Mouse (Mus musculus) kidney, postnatal 0 days (tissue): ENCODE measurements around the gene Tex19.1. TPM values are rescaled to one million over a fixed set of nuclear protein-coding genes. Genes with fewer than 3 reads are reported as not detected.

Experiments
- ATAC-seq: fragments of 200-750 bp; cut with Nextera tagmentation; replicated peaks from 2 replicates; pipeline ENCODE4 v1.8.0; 2017; ENCODE audit warnings: low read depth, moderate number of reproducible peaks, moderate TSS enrichment, moderate library complexity; ENCODE audit not compliant: low FRiP score
- DNase-seq: peaks from one replicate; pipeline ENCODE4 v3.0.0-alpha.2; 2016; ENCODE audit warnings: low spot score
- H3K27ac ChIP-seq: fragments of 300-500 bp; sonication (generic); 2 replicates; pipeline ENCODE4 v1.5.1; 2014; ENCODE audit warnings: mild to moderate bottlenecking
- H3K27me3 ChIP-seq: fragments of 300-500 bp; sonication (generic); 2 replicates; pipeline ENCODE4 v1.6.1; 2014; ENCODE audit warnings: low read length, mixed read lengths; ENCODE audit not compliant: insufficient read depth
- H3K36me3 ChIP-seq: fragments of 300-500 bp; sonication (generic); 2 replicates; pipeline ENCODE4 v1.6.1; 2014; ENCODE audit warnings: low read length, mixed read lengths; ENCODE audit not compliant: insufficient read depth
- H3K4me1 ChIP-seq: fragments of 300-500 bp; sonication (generic); replicated peaks from 2 replicates; pipeline ENCODE4 v1.6.1; 2014; ENCODE audit warnings: antibody characterized with exemption, low read length, mixed read lengths; ENCODE audit not compliant: insufficient read depth
- H3K4me2 ChIP-seq: fragments of 300-500 bp; sonication (generic); 2 replicates; pipeline ENCODE4 v1.6.1; 2014; ENCODE audit warnings: mild to moderate bottlenecking, low read length, moderate library complexity, mixed read lengths
- H3K4me3 ChIP-seq: fragments of 300-500 bp; sonication (generic); replicated peaks from 2 replicates; pipeline ENCODE4 v1.5.1; 2014; ENCODE audit warnings: low read depth, low read length
- H3K9ac ChIP-seq: fragments of 300-500 bp; sonication (generic); 2 replicates; pipeline ENCODE4 v1.6.1; 2014; ENCODE audit warnings: low read depth, low read length
- H3K9me3 ChIP-seq: fragments of 300-500 bp; sonication (generic); replicated peaks from 2 replicates; pipeline ENCODE4 v1.6.1; 2016; ENCODE audit warnings: low read length, inconsistent platforms, mixed read lengths
- CTCF ChIP-seq: IDR thresholded peaks from 2 replicates; pipeline ENCODE4 v1.5.1; 2016; ENCODE audit warnings: antibody characterized with exemption, low read depth, mild to moderate bottlenecking, moderate library complexity
- WGBS: fragments of 180-500 bp; shearing (Covaris S2); extraction: QIAGEN DNeasy Blood & Tissue Kit; methylation state at CpG from one replicate; pipeline ENCODE4 v1.1.7; 2014; 5-methylcytosine and 5-hydroxymethylcytosine counted together
- polyA plus RNA-seq: library from polyadenylated mRNA; unstranded; fragments of >200 nt; fragmentation: Nextera tagmentation; extraction: Ambion mirVana; gene quantifications from 2 replicates; pipeline ENCODE4 v1.2.1, GENCODE M21; 2015

The Tex19.1 gene
- polyA plus RNA-seq, 1 experiment from 2014 or later = not detected

DNA sequence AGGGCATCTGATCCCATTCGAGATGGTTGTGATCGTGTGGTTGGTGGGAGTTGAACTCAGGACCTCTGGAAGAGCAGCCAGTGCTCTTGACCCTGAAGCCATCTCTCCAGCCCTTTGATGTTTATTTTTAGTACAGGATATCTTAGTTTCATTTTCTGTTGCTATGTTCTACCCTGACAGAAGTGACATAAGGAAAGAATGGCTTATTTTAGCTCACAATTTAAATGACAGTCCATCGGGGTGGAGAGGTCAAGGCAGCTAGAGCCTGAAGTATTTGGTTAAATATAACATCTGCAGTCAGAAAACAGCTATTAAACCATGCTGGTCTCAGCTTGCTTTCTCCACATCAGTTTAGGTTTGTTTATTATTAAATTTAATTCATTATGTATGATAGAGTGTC lies 24.8 kb upstream of the Tex19.1 start:
- H3K4me2 ChIP-seq = no peak overlapping the region
- no peak overlapping the region for H3K9ac ChIP-seq
- no peak for ATAC-seq
- TF ChIP-seq CTCF = no peak
- no peak overlapping the region for H3K27ac ChIP-seq
- no peaks in the 10 kb centered on the region for H3K27me3 ChIP-seq
- H3K4me1 ChIP-seq = no peaks in the 10 kb centered on the region
- WGBS = 51% methylated on average over 3 of the region's 3 CpGs
- DNase-seq = peak; percentile 55
- no peaks in the 10 kb centered on the region for H3K36me3 ChIP-seq
- H3K4me3 ChIP-seq = no peak overlapping the region
- no peaks in the 10 kb centered on the region for H3K9me3 ChIP-seq

DNA sequence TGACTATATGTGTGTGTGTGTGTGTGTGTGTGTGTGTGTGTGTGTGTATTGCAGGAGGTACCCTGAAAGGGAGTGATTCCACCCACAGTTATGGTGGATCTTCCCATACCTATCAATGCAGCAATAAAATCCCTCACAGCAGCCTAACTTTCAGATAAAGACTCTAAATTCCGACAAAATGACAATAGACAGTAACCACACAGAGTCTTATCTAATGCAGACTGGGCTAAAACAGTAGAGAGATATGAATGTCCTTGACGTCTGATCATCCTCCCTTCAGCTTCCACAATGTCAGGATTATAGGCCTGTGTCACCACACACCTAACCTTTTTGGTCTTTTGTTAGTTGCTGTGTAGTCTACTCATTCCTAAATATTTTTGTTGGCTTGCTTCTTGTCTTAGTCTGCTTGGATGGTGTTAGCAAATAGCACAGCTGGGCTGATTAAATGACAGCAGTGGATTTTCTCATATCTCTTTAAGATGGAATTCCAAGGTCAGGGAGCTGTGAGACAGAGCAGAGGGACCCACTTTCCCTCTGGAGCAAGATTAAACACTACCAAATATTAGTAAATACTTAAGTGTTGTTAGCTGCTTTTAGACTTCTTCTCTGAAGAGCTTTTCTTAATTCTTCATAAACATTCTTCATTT lies 23.8 kb upstream of the Tex19.1 start:
- H3K36me3 ChIP-seq = no peaks in the 10 kb centered on the region
- TF ChIP-seq CTCF = no peak
- DNase-seq (peak; percentile 53), ATAC-seq (no peak)
- no peaks in the 10 kb centered on the region for H3K27me3 ChIP-seq
- no peaks in the 10 kb centered on the region for H3K9me3 ChIP-seq
- H3K9ac ChIP-seq = no peak overlapping the region
- no peak overlapping the region for H3K4me3 ChIP-seq
- no peaks in the 10 kb centered on the region for H3K4me1 ChIP-seq
- H3K27ac ChIP-seq = no peak overlapping the region
- H3K4me2 ChIP-seq = no peak overlapping the region
- WGBS = 56% methylated on average over 2 of the region's 2 CpGs

DNA sequence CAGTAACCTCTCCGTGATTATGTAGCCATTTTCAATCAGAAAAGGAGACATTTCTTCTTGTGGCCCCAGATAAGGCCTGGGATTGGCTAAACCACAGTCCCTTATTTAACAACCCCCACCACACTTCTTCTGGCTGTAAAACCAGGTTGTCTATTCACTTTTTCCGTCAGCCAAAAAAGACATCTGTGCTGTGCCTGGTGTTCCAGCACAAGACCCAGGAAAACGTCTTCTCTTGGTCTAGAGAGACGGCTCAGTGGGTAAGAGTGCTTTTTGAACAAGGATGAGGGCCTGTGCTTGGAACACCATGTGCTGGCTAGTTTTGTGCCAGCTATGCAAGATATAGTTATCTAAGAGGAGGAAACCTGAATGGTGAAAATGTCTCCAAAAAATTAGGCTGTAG lies 22.5 kb upstream of the Tex19.1 start:
- TF ChIP-seq CTCF = no peak
- no peak overlapping the region for H3K4me2 ChIP-seq
- H3K4me1 ChIP-seq = no peaks in the 10 kb centered on the region
- no peaks in the 10 kb centered on the region for H3K27me3 ChIP-seq
- H3K36me3 ChIP-seq = no peaks in the 10 kb centered on the region
- no peaks in the 10 kb centered on the region for H3K9me3 ChIP-seq
- WGBS = 87% methylated on average over 4 of the region's 4 CpGs
- no peak overlapping the region for H3K9ac ChIP-seq
- no peak for DNase-seq
- no peak overlapping the region for H3K4me3 ChIP-seq
- H3K27ac ChIP-seq = no peak overlapping the region
- no peak for ATAC-seq

DNA sequence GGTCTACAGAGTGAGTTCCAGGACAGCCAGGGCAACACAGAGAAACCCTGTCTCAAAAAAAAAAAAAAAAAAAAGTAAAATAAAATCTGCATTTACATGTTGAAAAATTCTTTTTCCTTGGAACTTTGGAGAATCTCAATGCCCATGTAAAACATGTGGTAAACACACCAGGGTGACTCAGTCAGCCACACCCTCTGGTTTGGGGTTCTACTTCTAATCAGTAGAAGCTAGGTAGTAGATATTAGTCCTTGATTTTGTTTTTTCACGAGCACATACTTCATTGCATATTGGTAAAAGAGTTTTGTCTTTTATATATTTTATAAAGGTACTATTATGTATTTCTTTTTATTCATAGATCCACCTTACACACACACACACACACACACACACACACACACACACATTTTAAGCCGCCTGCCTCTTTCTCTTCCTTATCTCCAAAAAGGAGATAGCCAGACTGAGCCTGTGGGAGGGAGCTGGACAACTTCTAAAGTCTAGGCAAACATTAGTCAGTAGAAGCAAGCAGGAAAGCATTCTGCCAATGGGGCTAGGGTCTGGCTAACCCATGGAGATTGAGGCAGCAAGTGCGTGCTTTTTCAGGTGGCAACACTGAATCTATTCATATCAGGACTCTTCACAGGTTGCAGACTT lies 20.3 kb upstream of the Tex19.1 start:
- DNase-seq (no peak), ATAC-seq (no peak)
- Histone ChIP-seq H3K4me2 (no peak overlapping the region), H3K9me3 (no peaks in the 10 kb centered on the region), H3K27ac (no peak overlapping the region), H3K4me3 (no peak overlapping the region), H3K36me3 (no peaks in the 10 kb centered on the region), H3K27me3 (no peaks in the 10 kb centered on the region), H3K4me1 (no peaks in the 10 kb centered on the region), H3K9ac (no peak overlapping the region)
- 91% methylated on average over 3 of the region's 3 CpGs for WGBS
- no peak for TF ChIP-seq CTCF

DNA sequence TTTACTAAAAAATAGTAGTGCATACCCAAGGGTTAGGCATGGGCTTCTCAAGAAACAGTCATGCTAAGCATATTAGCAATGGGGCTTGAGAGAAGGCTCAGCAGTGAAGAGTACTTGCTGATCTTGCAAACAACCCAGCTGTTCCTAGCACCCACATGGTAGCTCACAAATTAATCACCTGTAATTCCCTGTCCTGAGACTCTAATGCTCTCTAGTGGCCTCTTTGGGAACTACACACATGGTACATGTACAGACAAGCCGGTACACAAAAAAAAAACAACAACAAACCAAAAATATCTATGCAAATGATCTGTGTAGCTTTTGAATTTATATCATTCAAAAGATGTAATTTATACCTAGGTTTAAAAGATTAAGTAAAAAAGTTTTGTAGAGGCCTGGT lies 19.5 kb upstream of the Tex19.1 start:
- 73% methylated on average over 1 of the region's 1 CpGs for WGBS
- peak; percentile 54 for TF ChIP-seq CTCF
- no peak for DNase-seq

DNA sequence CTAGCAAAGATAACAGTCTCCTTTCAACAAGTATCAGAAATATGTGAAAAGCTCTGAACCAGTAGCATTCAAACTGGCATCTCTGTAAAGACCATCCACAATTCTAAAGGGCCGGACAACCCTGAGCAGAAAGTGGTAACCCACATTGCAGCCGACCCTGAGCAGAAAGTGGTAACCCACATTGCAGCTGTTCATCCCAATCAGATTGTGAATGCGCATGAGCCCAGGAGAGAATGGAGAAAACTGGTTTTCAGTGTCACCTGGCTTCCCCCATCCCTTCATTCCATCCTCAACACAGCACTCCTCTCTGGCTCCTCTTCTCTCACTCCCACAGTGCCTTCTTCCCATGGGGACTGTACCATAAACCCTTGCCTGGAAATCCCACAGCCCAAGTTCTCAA lies 18.5 kb upstream of the Tex19.1 start:
- WGBS = 94% methylated on average over 3 of the region's 3 CpGs
- no peak for DNase-seq
- ATAC-seq = no peak

More for the DNA sequence above, 19.5 kb upstream of the Tex19.1 start:
- Histone ChIP-seq H3K27ac (no peak overlapping the region), H3K4me1 (no peaks in the 10 kb centered on the region), H3K4me3 (no peak overlapping the region), H3K9ac (no peak overlapping the region), H3K4me2 (no peak overlapping the region), H3K9me3 (no peaks in the 10 kb centered on the region), H3K27me3 (no peaks in the 10 kb centered on the region), H3K36me3 (no peaks in the 10 kb centered on the region)
- no peak for ATAC-seq

More for the DNA sequence above, 18.5 kb upstream of the Tex19.1 start:
- no peak overlapping the region for H3K27ac ChIP-seq
- H3K9me3 ChIP-seq = no peaks in the 10 kb centered on the region
- H3K4me1 ChIP-seq = no peaks in the 10 kb centered on the region
- H3K36me3 ChIP-seq = no peaks in the 10 kb centered on the region
- H3K4me2 ChIP-seq = no peak overlapping the region
- H3K4me3 ChIP-seq = no peak overlapping the region
- H3K9ac ChIP-seq = no peak overlapping the region
- no peak for TF ChIP-seq CTCF
- no peaks in the 10 kb centered on the region for H3K27me3 ChIP-seq
